ENCODE assay signal across 23 mouse cellular contexts in the genomic region with DNA sequence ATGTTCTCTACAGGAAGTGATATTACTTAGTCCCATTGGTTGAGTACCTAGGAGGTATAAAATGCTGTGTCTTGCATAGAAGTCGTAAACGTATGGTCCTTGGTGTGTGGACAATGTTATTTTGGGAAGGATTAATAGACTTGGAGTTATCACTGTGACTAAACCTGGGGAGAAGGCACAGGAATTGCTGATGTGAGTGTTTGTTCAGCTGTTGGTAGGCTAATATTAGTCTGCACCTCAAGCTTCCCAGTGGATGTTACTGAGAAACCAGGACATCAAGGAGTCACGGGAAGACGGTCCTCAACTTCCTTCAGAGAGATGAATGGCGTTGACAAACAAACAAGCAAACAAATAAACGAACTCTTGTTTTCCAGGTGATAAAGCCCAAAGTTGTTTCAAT. TPM values are rescaled to one million over a fixed set of nuclear protein-coding genes. Genes with fewer than 3 reads are reported as not detected.
A peak's percentile ranks its signal among the peaks of the same experiment; 100 is the strongest.
DNase-seq lines count a peak whose midpoint lies in the region; ATAC-seq and TF ChIP-seq lines count a peak whose summit lies in the region.
"Had no signal": no experiment of that assay in that cellular context is flagged by ENCODE, and none has a peak within 500 bp of the region (broad histone marks: within the 10 kb centered on the region; RNA-seq: fewer than 3 reads in every experiment).

No protein-coding gene starts in this region.

- no peaks in the 10 kb centered on the region for H3K79me3 ChIP-seq in C2C12 (ENCODE audit: low read depth)

- H3K27me3 ChIP-seq in C2C12 (ENCODE audit: control insufficient read depth, insufficient read depth, insufficient read length) (no peaks in the 10 kb centered on the region), myocyte (ENCODE audit: control insufficient read depth, insufficient read depth, insufficient read length) (no peaks in the 10 kb centered on the region)
- H3K27me3 ChIP-seq: embryonic facial prominence, embryonic 13.5 days; embryonic facial prominence, embryonic 15.5 days; forebrain, embryonic 12.5 days had no signal

- TF ChIP-seq CTCF in C2C12 (IDR thresholded peaks at IDR 0.05; ENCODE audit: control insufficient read depth, insufficient read depth, insufficient read length) = no peak

- H3K79me2 ChIP-seq in C2C12 (ENCODE audit: control insufficient read depth, insufficient read depth) = no peaks in the 10 kb centered on the region
- no peaks in the 10 kb centered on the region for H3K79me2 ChIP-seq in myocyte (ENCODE audit: control insufficient read depth, insufficient read depth)

- H3K4me2 ChIP-seq in myocyte (ENCODE audit: low read depth) = peak overlapping the region; percentile 18
- H3K4me2 ChIP-seq: embryonic facial prominence, embryonic 13.5 days; embryonic facial prominence, embryonic 15.5 days; forebrain, embryonic 12.5 days had no signal

- H3K4me3 ChIP-seq in C2C12 (ENCODE audit: insufficient read depth, poor library complexity, severe bottlenecking) (no peak overlapping the region), myocyte (no peak overlapping the region)
- H3K4me3 ChIP-seq: embryonic facial prominence, embryonic 13.5 days; embryonic facial prominence, embryonic 15.5 days; erythroblast, embryonic 14.5 days; forebrain, embryonic 10.5 days; forebrain, embryonic 12.5 days had no signal

- ATAC-seq in frontal cortex, adult (ENCODE audit: low TSS enrichment) = 0 out of 2 replicates have a peak, but pooled peaks have one; percentile 38
- ATAC-seq: forebrain, embryonic 14.5 days; forebrain, embryonic 16.5 days had no signal

- DNase-seq in frontal cortex, postnatal 36 days (ENCODE audit: low spot score in 2 of 2) = no peak
- no peak for DNase-seq in thymus, postnatal 10 days (ENCODE audit: low spot score in 2 of 2)
- DNase-seq: adrenal gland, adult 2 months; adrenal gland, postnatal 10 days; adrenal gland, postnatal 25 days; B cell, adult 2 months; cerebellum, adult 11 months; cerebellum, adult 18-20 months; cerebellum, adult 8-10 months; cerebellum, adult 9-11 months; cerebellum, postnatal 14 days; cerebellum, postnatal 36 days; embryo, embryonic 11 days had no signal

- H3ac ChIP-seq in C2C12 (ENCODE audit: control insufficient read depth, insufficient read length, low read depth) = no peak overlapping the region
- H3ac ChIP-seq in myocyte (ENCODE audit: control insufficient read depth, insufficient read length) = no peak overlapping the region

- TF ChIP-seq POLR2A in myocyte (IDR thresholded peaks at IDR 0.05; ENCODE audit: insufficient read length, low read depth) = no peak

- H3K36me3 ChIP-seq in C2C12 (ENCODE audit: control insufficient read depth, insufficient read depth) (no peaks in the 10 kb centered on the region), myocyte (ENCODE audit: control insufficient read depth, insufficient read depth) (no peaks in the 10 kb centered on the region)
- H3K36me3 ChIP-seq: embryonic facial prominence, embryonic 13.5 days; embryonic facial prominence, embryonic 15.5 days; forebrain, embryonic 10.5 days; forebrain, embryonic 12.5 days had no signal

TF ChIP-seq in C2C12, 6 proteins besides CTCF, POLR2A, EP300 and RAD21:
- TF ChIP-seq CEBPB (IDR thresholded peaks at IDR 0.05; ENCODE audit: low read depth) = no peak
- peak; percentile 27 for TF ChIP-seq MYOD1 (IDR thresholded peaks at IDR 0.05; ENCODE audit: control insufficient read depth, insufficient read length, low read depth)

TF ChIP-seq in myocyte, 11 proteins besides CTCF, POLR2A, EP300 and RAD21:
- TF ChIP-seq TCF12 (IDR thresholded peaks at IDR 0.05; ENCODE audit: insufficient read depth, poor library complexity, severe bottlenecking) (no peak), CEBPB (IDR thresholded peaks at IDR 0.05; ENCODE audit: insufficient read depth, poor library complexity, severe bottlenecking) (no peak), USF1 (IDR thresholded peaks at IDR 0.05; ENCODE audit: low read depth) (no peak), TCF3 (IDR thresholded peaks at IDR 0.05; ENCODE audit: insufficient read length, low read depth) (no peak), SRF (IDR thresholded peaks at IDR 0.05; ENCODE audit: control insufficient read depth, insufficient read length, low read depth) (no peak), MAX (IDR thresholded peaks at IDR 0.05; ENCODE audit: low read depth) (no peak), MYOG (IDR thresholded peaks at IDR 0.05; ENCODE audit: control insufficient read depth in 1 of 3, insufficient read depth in 1 of 3, insufficient read length in 2 of 3, low read depth in 2 of 3) (peak in 1 of 3 experiments; percentile 62), POLR2AphosphoS2 (IDR thresholded peaks at IDR 0.05; ENCODE audit: insufficient read length, low read depth) (no peak), MYOD1 (IDR thresholded peaks at IDR 0.05; ENCODE audit: control insufficient read depth in 1 of 3, insufficient read length in 2 of 3, low read depth in 2 of 3) (peak in 2 of 3 experiments; percentile 48 to 80)

RNA-seq across cellular contexts. Expression of a gene that starts 38.2 kb away (rescaled TPM):
- polyA plus RNA-seq in C2C12 (2012; fragmentation: generic; extraction: Trizol) (0.01 TPM), myocyte (2012; fragmentation: generic; extraction: Trizol) (0.06 TPM)
- polyA plus RNA-seq: erythroblast, embryonic 14.5 days had no signal
